Mouse (Mus musculus) testis, postnatal 14 days (tissue): Measurements from ENCODE around the gene Baz1b.
"Not testable (repeated sequence)": the region's sequence is repeated elsewhere in the genome, so short reads cannot be mapped to it uniquely, and the experiment has no call there.

Experiments
- DNase-seq: peaks from one replicate; pipeline ENCODE4 v3.0.0; 2021; ENCODE audit warnings: low spot score

The Baz1b gene

DNA sequence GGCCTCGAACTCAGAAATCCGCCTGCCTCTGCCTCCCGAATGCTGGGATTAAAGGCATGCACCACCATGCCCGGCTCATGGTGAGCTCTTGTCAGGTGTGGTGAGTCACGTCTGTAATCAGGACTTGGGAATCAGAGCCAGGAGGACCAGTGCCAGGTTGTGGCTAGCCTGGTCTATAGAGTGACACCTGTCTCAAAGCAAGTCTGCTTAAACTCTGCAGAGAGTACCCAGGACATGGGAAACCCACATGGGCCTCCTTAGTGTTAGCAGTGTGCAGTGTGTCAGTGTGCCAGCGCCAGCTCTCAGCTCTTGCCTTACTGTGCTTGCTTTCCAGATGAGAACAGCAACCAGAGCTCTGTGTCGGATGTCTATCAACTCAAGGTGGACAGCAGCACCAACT lies 7.4 kb upstream of the Baz1b start:
- DNase-seq: no peak

DNA sequence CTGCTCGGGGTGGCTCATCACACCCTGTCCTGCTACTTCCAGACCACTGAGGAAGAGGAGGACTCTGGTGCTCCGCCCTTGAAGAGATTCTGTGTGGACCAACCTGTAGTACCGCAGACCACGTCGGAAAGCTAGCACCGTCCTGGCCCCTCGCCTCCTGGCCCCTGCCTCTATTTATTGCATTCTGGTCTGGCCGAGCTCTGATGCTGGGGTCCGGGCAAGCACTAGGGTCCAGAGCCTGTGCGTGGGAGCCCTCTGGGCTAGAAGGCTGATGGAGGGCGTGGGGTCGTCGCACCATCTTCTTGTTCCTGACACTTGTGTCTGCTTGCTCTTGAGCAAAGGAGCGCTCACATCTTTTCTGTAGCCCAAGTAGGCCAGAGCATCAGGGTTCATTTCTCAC lies 6.3 kb upstream of the Baz1b start:
- DNase-seq: no peak

DNA sequence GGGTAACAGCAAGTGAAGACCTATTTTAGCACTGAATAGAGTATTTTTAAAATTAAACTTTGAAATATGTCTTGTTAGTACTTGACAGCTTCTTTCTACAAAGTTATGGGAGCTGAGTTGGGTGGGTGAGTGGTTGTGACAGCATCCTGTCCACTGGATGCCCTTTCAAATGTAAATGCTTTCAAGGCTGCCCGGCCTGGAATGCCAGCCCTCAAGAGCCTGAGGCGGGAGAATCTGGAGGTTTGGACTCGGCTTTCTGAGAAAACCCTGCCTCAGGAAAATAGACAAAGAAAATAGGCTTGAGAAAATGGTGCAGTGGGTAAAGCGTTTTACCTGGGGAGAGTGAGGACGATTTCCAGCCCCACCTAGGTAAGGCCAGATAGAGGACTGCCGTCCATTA lies 5.3 kb upstream of the Baz1b start:
- DNase-seq: no peak

DNA sequence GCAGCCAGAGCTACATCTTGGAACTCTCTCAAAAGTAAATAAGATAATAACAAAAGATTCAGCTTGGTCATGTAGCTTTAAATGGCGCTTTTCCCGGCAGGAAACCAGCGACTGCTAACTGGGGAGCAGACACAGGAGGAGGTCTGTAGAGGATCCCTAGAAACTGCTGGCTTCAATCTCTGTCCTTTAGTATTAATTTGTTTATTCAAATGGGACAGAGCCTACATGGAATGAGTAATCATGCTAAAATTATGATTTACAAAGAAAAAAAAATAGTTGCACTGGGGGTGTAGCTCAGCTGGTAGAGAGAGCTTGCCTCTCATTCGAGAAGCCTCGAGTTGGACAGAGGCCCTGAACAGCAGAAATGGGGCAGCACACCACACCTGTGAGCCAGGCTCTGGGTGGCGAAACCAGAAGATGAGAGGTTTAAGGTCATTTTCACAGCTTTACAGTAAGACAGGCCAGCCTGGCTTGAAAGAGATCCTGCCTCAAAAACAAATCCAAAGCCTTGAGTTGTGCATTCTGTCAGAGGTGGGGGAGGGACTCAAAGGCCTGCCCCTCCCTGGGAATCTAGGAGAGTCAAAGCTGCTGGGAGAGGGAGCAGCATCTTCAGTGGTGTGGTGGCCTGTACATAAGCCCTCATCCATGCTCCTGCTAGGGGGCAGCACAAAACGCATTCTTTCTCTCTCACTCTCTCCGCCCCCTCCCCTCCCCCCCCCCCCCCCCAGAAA lies 3.8 kb upstream of the Baz1b start:
- no peak for DNase-seq

DNA sequence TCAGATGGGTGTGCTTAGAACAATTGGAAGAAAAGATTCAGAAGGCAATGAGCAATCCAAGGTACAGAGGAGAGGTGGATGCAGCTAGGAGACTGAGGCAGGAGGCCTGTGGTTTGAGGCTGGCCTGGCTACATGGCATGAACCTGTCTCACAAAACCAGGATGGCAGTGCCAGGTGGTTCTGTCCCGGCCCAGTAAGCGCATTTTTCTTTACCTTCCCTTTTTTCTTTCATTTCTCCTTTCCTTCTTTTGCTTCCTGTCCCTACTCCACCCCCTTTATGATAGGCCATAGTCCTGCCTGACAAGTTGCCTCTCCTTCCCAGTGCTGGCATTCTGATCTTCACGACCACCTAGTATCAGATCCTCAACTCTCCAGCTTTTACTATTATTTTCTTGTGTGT lies 2.0 kb upstream of the Baz1b start:
- no peak for DNase-seq

DNA sequence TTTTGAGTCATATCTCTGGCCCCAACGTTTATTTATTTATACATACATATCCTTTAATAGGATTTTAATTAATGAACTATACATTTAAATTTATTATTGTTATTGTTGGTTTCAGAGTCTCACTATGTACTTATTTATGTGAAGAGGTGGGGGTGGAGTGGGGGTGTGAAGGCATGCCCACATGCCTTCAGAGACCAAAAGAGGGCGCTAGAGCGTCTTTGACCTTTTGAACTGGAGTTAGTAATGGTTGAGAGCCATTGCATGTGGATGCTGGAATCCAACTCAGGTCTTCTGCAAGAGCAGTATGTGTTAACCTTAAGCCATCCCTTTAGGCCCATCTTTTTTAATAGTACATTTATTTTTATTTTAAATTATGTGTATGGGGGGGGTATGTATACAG lies 1.5 kb upstream of the Baz1b start:
- DNase-seq: no peak

DNA sequence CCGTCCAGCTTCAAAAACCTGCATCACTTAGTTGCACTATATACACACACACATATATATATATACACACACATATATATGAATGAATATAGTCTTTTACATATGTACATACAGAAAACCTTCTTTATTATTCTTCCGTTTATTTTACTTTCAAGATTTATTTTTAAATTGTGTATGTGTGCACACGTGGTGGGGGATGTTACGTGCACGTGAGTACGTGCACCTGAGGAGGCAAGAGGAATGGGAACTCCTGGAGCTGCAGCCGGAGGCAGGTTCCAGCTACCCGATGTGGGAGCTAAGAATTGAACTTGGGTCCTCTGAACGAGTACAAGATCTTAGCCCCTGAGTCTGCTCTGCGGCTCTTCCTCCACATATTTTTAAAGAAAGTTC lies 838 bp upstream of the Baz1b start:
- no peak for DNase-seq

DNA sequence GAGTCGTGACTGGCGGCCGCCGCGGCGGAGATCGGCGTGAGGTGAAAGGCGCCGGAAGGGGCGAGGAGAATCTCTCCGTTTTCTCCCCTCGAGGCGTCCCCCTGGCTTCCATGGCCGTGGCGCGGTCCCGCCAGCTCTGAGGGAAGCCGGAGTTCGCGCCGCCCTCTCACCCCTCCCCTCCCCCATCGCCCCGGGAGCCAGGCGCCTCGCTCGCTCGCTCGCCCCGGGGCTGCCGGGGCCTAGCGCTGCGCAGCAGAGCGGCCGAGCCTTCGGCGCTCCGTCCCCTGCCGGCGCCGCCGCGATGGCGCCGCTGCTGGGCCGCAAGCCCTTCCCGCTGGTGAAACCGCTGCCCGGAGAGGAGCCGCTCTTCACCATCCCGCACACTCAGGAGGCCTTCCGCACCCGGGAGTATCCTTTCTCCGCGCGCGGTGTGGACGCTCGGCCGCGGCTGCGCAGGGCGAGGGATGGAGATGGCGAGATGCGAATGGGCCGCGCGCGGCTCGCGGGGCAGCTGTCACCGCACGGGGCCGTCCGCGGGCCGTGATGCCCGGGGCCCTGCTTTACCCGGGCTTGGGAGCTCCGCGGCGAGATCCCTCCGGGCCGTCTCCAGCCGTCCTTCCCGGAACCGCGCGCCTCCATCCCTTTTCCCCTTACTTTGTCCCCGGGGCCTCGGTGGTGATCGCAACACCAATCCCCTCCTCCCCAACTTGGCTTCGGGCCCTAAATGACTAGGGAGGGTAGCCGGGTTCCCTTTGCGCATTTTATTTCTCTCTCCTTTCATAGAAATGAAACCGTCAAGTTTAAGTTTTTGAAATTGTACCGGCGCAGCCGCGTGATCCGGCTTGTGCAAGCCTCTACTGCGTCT lies 517 bp downstream of the Baz1b start:
- DNase-seq: peak; percentile 73

DNA sequence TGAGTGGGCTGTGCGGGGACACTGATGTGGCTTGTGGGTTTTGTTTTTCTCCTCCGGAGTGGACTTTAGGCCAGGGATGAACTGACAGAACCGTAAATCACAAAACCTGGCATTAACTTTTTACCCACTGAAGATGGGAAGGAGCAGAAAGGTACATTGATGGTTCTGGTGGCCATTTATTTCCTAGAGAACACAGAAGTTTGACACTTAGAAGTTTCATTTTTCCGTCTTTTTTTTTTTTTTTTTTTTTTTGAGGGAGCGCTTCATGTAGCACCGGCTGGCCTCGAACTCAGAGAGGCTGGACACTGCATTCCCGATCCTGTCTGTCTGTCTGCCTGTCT lies 1.1 kb downstream of the Baz1b start:
- no peak for DNase-seq

DNA sequence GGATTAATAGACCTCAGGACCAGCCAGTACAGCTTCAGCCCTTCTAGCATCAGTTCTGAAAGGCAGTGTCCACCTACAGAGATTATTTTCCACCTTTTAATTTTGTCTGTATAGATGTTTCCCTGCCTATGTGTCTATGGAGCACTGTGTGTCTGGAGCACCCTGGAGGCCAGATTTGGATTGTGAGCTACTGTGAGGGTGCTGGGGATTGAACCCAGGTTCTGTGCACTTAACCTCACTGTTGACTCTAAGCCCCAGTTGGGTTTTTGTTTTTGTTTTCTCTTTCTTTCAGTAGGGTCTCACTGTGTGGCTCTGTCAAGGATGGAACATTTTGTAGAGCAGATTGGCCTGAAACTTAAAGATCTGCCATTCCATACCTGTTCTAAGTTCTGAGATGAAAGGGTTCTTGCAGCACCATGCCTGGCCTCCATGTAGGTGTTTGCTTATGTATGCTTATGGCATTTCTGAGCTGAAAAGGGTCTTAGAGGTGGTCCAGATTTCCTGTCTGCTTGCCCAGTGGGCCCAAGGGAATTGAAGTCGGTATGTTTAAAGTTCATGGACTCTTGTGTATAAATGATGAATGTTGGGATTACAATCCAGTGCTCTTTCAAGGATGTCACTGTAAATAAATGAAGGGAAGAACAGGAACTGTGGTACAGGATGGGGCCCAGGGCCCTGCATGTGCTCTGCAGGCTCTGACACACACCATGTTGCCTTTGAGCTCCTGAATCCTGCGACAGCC lies 2.4 kb downstream of the Baz1b start:
- no peak for DNase-seq

DNA sequence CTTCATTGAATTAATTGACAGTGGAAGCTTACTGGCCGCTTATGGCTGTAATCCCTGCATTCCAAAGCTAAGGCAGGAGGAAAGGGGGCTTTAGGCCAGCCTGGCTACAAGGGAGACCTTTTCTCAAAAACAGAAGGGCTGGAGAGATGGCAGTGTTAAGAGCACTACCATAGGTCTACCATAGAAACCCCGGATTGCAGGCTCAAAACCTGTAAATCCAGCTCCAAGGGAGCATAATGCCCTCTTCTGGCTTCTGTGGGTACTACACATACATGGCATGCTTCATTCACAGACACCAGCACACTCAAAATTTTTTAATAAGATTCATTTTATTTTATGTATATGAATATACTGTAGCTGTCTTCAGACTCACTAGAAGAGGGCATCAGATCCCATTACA lies 4.6 kb downstream of the Baz1b start:
- no peak for DNase-seq

DNA sequence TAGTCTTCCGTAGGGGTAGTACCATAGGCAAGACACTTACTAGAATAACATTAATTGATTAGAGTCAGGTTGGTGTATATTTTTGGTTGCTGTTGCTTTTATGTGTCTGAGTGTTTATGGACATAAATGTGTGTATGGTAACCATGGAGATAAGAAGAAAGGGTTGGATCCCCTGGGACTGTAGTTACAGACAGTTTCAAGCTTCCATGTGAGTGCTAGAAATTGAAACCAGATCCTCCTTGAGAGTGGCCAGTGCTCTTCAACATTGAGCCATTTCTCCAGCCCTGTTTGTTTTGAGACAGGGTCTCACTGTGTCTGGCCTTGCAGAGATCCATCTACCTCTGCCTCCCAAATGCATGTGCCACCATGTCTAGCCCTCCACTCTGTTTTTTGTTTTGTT lies 5.4 kb downstream of the Baz1b start:
- DNase-seq: no peak

DNA sequence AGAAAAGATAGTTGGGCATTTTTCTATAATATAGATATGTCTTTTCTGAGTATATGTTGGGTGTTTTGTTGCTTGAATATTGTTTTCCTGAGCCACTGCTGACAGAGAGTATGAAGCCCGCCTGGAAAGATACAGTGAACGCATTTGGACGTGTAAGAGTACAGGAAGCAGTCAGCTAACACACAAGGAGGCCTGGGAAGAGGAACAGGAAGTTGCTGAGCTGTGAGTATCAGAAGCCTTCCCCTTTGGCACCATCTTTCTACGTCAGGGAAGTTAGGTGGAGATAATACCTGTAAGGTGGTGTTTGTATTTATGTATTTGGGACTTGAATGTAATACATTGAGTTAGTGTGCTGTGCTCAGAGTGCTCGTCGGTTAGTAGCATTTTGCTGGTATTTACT lies 9.3 kb downstream of the Baz1b start:
- no peak for DNase-seq

DNA sequence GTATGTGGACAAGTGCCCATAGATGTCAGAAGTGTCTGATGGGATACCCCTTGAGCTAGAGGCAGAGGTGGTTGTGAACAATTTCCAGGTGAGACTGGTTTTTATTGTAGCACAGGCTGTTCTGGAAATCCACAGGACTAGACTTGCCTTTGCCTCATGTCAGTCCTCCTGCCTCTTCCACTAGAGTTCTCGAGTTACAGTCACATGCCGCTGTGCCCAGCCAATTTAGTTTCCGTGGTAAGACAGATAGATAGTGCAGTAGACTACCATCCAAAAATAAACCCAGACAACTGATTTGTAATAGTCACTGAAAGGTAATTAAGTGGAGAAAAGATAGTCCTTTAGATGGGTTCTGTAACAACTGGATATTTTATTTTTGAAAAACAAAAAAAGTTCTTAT lies 15.7 kb downstream of the Baz1b start:
- no peak for DNase-seq

DNA sequence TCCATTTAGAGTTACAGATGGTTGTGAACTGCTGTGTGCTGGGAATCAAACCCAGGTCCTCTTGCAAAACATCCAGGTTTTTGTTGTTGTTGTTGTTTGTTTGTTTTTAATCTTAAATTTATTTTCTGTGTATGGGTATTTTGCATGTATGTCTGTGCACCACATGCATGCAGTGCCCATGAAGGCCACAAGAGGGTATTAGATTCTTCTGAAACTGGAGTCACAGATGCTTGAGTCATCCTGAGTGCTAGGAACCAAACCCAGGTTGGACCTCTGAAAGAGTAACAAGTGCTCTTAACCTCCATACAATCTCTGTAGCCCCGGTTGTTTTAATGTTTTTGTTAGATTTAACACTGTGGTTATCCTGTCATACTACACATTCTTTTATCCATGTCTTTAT lies 21.1 kb downstream of the Baz1b start:
- no peak for DNase-seq

DNA sequence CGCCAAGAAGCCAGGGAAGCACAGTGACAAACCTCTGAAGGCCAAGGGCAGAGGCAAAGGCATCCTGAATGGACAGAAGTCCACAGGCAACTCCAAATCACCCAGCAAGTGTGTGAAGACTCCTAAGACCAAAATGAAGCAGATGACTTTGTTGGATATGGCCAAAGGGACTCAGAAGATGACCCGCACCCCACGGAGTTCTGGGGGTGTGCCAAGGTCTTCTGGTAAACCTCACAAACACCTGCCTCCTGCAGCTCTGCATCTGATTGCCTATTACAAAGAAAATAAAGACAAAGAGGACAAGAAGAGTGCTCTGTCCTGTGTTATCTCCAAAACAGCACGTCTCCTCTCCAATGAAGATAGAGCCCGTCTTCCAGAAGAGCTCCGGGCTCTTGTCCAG lies 29.8 kb downstream of the Baz1b start:
- DNase-seq: peak; percentile 36

DNA sequence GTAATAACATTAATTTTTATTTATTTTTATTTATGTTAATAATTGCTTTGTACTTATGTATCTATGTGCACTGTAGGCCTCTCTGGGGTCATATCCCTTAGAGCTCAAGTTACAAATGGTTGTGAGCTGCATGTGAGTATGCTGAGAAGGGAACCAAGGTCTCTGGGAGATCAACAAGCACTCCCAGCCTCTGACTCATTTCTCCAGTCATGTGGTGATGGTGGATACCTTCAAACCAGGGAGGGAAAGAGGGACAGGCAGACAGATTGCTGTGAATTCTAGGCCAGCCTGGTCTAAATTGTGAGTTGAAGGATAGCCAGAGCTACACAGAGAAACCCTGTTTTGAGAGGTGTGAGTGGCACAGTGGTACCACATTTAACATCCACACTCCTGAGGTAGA lies 33.9 kb downstream of the Baz1b start:
- no peak for DNase-seq

DNA sequence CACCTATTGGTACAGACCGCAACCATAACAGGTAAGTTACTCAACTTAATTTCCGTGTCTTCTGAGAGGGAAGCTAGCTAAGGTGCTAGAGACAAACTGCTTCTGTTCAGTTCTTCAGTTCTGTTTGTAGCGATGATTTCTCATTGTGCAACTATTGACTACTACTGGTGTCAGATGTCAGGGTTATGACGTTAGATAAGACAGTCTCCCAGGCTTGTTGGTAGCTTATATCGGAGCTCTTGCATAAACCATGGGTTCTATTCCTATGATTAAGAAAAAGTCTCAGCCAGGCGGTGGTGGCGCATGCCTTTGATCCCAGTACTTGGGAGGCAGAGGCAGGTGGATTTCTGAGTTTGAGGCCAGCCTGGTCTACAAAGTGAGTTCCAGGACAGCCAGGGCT lies 35.0 kb downstream of the Baz1b start:
- no peak for DNase-seq

DNA sequence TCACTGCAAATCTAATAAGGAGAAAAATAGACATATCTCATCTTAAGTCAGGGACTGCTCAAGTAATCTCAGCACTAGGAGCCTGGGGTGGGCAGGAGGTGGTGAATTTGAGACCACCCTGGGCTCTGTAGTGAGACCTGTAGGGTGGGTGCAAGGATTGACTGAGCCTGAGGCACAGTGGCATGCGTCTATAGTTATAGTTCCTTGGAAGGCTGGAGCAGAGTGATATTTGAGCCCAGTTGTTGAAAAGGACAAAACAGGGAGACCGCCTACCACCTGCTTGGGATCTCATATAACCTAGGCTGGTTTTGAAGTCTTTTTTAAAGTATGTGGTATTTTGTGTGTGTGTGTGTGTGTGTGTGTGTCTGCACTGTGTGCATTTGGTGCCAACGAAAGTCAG lies 37.1 kb downstream of the Baz1b start:
- no peak for DNase-seq

DNA sequence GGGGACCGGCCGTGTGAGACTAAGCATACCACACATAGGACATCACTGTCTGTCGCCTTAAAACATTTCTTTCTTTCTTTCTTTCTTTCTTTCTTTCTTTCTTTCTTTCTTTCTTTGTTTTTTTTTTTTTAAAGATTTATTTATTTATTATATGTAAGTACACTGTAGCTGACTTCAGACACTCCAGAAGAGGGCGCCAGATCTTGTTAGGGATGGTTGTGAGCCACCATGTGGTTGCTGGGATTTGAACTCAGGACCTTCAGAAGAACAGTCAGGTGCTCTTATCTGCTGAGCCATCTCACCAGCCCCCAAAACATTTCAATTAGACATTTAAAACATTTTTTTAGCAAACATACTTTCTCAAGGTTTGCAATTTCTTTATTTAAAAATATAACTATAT lies 38.8 kb downstream of the Baz1b start:
- not testable (repeated sequence) for DNase-seq

DNA sequence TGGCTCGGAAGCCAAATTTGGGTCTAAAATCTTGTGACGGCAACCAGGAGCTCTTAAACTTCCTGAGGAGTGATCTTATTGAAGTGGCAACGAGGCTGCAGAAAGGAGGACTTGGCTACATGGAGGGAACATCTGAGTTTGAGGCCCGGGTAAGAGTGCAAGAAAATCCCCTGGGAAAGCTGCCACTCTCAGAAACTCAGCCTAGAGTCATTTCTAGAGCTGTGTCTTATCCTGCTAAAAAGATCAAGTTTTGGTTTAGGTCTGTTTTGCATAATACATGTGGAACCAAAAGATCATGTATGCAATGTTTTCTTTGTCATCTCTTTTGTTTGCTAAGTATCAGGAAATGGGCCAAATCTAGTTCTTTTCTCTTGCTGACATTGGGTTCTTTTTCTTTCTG lies 43.1 kb downstream of the Baz1b start:
- DNase-seq: no peak

DNA sequence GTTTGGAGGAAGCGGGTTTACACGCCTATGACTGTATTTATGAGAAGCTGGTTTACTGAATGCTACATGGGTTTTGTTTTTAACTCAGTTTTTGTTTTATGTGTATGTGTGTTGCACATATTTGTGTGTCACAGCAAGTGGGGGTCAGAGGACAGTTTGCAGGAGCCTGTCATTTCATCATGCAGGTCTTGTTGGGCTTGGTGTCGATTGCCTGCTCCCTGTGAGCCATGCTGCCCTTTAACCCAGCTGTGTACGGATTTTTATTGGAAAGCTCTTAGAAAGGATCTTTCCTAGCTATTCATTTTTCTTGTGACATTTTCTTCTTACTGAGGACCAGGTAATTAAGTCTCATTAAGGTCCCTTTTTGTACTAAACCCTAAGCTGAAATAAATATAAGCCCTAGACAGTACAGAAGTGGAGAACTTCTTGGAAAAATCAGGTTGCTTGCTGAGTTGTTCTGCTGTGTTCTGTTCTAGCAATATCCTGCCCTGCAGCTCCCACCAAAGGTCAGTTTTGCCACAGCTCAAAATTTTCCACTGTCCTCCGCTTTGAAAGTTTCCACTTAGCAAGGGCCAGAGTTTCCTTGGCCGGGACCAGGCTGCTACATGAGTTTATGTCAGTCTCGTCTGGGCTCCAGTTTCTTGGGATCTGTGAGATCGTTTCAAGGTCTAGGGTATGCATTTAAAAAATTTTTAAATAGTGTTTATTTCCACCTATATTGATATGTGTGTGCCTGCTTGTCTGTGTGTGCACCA lies 46.3 kb downstream of the Baz1b start:
- no peak for DNase-seq
